Mouse (Mus musculus) heart, embryonic 14.5 days (tissue): ENCODE data around the gene Card10. TPM values are rescaled to one million over a fixed set of nuclear protein-coding genes. Genes with fewer than 3 reads are reported as not detected.
A peak's percentile ranks its signal among the peaks of the same experiment; 100 is the strongest.

Source experiments
- ATAC-seq: fragments of 200-750 bp; cut with Nextera tagmentation; 2 replicates; pipeline ENCODE4 v1.8.0; 2017; ENCODE audit warnings: low read depth, moderate TSS enrichment; ENCODE audit not compliant: insufficient number of reproducible peaks, insufficient read depth, low FRiP score
- H3K27ac ChIP-seq, 2 experiments: fragments of 200-500 bp in 1 of 2; fragments of 300-500 bp in 1 of 2; sonication (generic) in 1 of 2; replicated peaks in 1 of 2; 2 replicates each; pipeline ENCODE4 v1.5.1; 2012 to 2014; ENCODE audit warnings: low read depth in 2 of 2, low read length in 2 of 2, control low read depth in 1 of 2, mild to moderate bottlenecking in 1 of 2, mixed read lengths in 1 of 2; ENCODE audit not compliant: control insufficient read depth in 1 of 2, insufficient read depth in 1 of 2
- H3K27me3 ChIP-seq: fragments of 300-500 bp; sonication (generic); 2 replicates; pipeline ENCODE4 v1.6.1; 2014; ENCODE audit warnings: mild to moderate bottlenecking, low read length, control low read depth; ENCODE audit not compliant: control insufficient read depth, insufficient read depth
- H3K36me3 ChIP-seq: fragments of 300-500 bp; sonication (generic); 2 replicates; pipeline ENCODE4 v1.6.1; 2014; ENCODE audit warnings: mild to moderate bottlenecking, control low read depth, low read length, mixed read lengths; ENCODE audit not compliant: control insufficient read depth, insufficient read depth
- H3K4me1 ChIP-seq, 2 experiments: fragments of 200-500 bp in 1 of 2; fragments of 300-500 bp in 1 of 2; sonication (generic) in 1 of 2; 2 replicates each; pipeline ENCODE4 v1.6.1; 2012 to 2014; ENCODE audit warnings: low read length in 2 of 2, control low read depth in 1 of 2, mixed read lengths in 1 of 2; ENCODE audit not compliant: control insufficient read depth in 2 of 2, insufficient read depth in 2 of 2
- H3K4me2 ChIP-seq: fragments of 300-500 bp; sonication (generic); 2 replicates; pipeline ENCODE4 v1.6.1; 2014; ENCODE audit warnings: mild to moderate bottlenecking, low read length
- H3K4me3 ChIP-seq, 2 experiments: fragments of 200-500 bp in 1 of 2; fragments of 300-500 bp in 1 of 2; sonication (generic) in 1 of 2; 2 replicates each; pipeline ENCODE4 v1.5.1; 2012 to 2014; ENCODE audit warnings: low read length in 2 of 2, mild to moderate bottlenecking in 2 of 2, control low read depth in 1 of 2, low read depth in 1 of 2, moderate library complexity in 1 of 2; ENCODE audit not compliant: control insufficient read depth in 1 of 2, insufficient read depth in 1 of 2
- H3K9ac ChIP-seq: fragments of 300-500 bp; sonication (generic); 2 replicates; pipeline ENCODE4 v1.6.1; 2014; ENCODE audit warnings: mild to moderate bottlenecking, low read length
- H3K9me3 ChIP-seq: fragments of 300-500 bp; sonication (generic); 2 replicates; pipeline ENCODE4 v1.6.1; 2016; ENCODE audit warnings: low read length, control low read depth; ENCODE audit not compliant: control insufficient read depth
- WGBS: fragments of 180-500 bp; shearing (Covaris S2); extraction: QIAGEN DNeasy Blood & Tissue Kit; methylation state at CpG from one replicate; pipeline ENCODE4 v1.1.7; 2014; 5-methylcytosine and 5-hydroxymethylcytosine counted together
- polyA plus RNA-seq: library from polyadenylated mRNA; unstranded; fragments of >200 nt; fragmentation: Nextera tagmentation; extraction: Ambion mirVana; gene quantifications from 2 replicates; pipeline ENCODE4 v1.2.1, GENCODE M21; 2014

Gene Card10
- polyA plus RNA-seq, 1 experiment from 2014 or later, result 7.1 TPM

DNA sequence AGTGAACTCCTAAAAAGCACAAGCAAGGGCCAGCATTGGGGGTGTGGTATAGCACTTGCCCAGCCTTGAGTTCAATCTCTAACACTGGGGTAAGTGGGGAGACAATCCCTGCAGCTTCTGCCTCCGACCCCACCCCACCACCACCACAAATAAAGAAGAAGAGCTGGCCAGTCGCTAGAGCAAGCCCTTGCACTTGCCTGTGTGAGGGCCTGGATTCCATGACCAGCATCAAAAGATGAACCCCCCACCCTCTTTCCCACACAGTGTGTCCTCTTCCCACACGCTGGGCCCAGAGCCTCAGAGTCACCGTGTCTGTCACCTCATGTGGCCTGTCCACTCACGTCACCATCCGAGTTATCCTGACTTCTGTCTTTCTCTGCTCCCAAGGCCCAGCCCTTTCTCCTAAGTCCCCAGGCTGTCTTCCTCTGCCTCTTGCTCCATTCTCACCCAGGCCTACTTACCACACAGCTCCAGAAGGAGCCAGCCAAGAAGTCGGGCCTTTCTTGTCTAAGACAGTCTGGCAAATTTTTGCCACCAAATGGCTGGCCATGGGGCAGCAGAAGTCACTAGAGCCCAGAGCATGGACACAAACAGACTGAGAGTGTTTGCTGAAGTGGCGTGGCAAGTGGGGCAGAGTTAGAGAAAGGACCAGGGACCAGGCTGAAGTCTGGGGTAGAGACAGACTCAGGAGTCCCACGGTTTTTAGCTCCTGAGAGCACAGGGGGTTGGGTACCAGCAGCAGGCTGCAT is 32.4 kb downstream of the Card10 start:
- Histone ChIP-seq H3K4me2 (peak overlapping the region; percentile 57; the same call in 1 of the 2 replicates), H3K4me3 (no peak overlapping the region; a peak in 1 of 4 replicates), H3K9ac (peak overlapping the region; percentile 5; the same call in 1 of the 2 replicates), H3K9me3 (0 out of 2 replicates have a peak, but pooled peaks cover 3% of the 10 kb centered on the region), H3K27me3 (no peaks in the 10 kb centered on the region), H3K27ac (no peak overlapping the region), H3K36me3 (peaks cover 11% of the 10 kb centered on the region), H3K4me1 (peaks cover 3 to 8% of the 10 kb centered on the region in 2 experiments; a peak in 3 of 4 replicates)
- 59% methylated on average over 9 of the region's 9 CpGs for WGBS
- ATAC-seq, result no peak

DNA sequence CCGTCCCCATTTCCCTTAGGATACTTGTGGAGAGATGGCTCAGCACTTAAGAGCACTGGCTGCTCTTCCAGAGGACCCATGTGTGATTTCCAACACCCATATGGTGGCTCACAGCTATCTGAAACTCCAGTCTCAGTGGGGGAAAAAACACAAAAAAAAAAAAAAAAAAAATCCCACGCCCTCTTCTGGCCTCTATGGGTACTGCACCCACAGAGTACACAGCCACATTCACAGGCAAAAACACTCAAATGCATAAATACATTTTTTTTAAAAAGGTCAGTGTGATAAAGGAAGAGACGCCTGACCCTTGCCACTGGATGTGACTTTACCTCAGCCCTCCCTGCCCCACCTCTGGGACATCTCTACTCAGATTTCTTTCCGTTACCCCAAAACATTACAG is 33.8 kb downstream of the Card10 start:
- Histone ChIP-seq H3K4me1 (peaks cover 3 to 8% of the 10 kb centered on the region in 2 experiments; a peak in 3 of 4 replicates), H3K4me2 (no peak overlapping the region), H3K27me3 (no peaks in the 10 kb centered on the region), H3K27ac (no peak overlapping the region), H3K9me3 (0 out of 2 replicates have a peak, but pooled peaks cover 3% of the 10 kb centered on the region), H3K36me3 (no peaks in the 10 kb centered on the region), H3K9ac (no peak overlapping the region), H3K4me3 (no peak overlapping the region)
- WGBS, result 88% methylated on average over 4 of the region's 4 CpGs
- no peak for ATAC-seq

DNA sequence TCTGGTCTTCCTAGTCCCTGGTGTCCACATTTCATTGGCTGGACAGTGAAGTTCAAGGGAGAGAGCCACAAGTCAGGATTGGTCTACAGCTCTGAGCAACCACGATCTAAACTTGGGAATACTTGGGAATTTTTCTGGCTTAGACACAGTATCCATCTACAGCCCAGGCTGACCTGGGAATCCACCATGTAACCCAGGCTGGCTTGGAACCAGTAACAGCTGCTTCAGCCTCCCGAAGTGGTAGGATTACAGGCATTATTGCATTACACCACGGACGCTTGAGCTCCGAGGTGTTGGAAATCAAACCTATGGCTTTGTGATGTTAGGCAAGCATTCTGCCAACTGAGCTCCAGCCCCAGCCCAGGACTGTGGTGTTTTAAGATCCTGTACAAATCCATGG is 39.1 kb downstream of the Card10 start:
- Histone ChIP-seq H3K36me3 (no peaks in the 10 kb centered on the region), H3K27ac (no peak overlapping the region), H3K4me1 (no peaks in the 10 kb centered on the region), H3K9ac (no peak overlapping the region), H3K9me3 (0 out of 2 replicates have a peak, but pooled peaks cover under 1% of the 10 kb centered on the region), H3K27me3 (no peaks in the 10 kb centered on the region), H3K4me3 (no peak overlapping the region), H3K4me2 (no peak overlapping the region)
- WGBS, result 78% methylated on average over 5 of the region's 5 CpGs
- no peak for ATAC-seq

DNA sequence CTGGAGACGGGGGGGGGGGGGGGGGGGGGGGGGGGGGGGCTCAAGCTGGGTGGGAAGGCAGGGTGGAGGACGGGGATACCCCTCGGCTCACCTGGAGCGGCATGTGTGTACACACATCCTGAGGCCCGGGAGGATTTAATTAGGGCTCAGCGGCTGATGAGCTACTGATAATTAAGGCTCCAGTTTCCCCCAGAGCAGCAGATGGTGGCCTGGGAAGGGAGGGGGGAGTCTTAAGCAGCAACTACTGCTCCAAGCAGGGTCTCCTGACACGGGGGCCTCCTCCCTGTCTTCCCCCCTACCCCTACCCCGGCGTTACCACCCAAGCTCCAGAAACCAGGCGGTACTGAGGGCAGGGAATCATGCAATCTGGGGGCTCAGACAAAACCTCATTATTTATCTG is 39.6 kb downstream of the Card10 start:
- Histone ChIP-seq H3K9me3 (no peaks in the 10 kb centered on the region), H3K4me1 (no peaks in the 10 kb centered on the region), H3K4me3 (no peak overlapping the region), H3K36me3 (no peaks in the 10 kb centered on the region), H3K9ac (no peak overlapping the region), H3K27me3 (no peaks in the 10 kb centered on the region), H3K4me2 (no peak overlapping the region), H3K27ac (no peak overlapping the region)
- WGBS, result 22% methylated on average over 9 of the region's 10 CpGs
- no peak for ATAC-seq

GRCm38 (mm10) chr15:78761112-78761511 is 41.7 kb downstream of the Card10 start:
- 82% methylated on average over 13 of the region's 13 CpGs for WGBS
- ATAC-seq, result no peak

DNA sequence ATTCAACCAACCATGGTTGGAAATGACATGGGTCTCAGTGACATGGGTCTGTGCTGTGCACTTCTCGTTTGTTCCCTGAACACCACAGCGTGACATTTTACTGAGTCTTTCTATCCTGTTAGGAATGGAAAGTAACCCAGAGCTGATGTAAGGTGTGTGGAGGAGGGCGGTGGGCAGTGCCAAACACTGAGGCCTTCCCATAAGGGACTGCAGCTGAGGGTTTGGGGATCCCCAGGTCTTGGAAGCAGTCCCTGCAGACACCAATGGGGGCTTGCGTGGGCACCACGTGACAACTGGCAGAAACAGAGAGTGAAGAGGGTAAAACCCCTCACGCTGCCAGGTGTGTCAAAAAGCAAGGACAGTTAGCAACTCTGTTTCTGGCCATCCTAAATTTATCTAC is 44.7 kb downstream of the Card10 start:
- WGBS, result 83% methylated on average over 6 of the region's 6 CpGs
- no peak overlapping the region for H3K27ac ChIP-seq
- no peak overlapping the region for H3K4me2 ChIP-seq
- no peak overlapping the region for H3K4me3 ChIP-seq
- H3K27me3 ChIP-seq, result no peaks in the 10 kb centered on the region
- H3K36me3 ChIP-seq, result no peaks in the 10 kb centered on the region
- H3K4me1 ChIP-seq, result no peaks in the 10 kb centered on the region
- no peak for ATAC-seq
- H3K9me3 ChIP-seq, result no peaks in the 10 kb centered on the region
- H3K9ac ChIP-seq, result no peak overlapping the region

More at GRCm38 (mm10) chr15:78761112-78761511, 41.7 kb downstream of the Card10 start:
- H3K36me3 ChIP-seq, result no peaks in the 10 kb centered on the region
- H3K4me1 ChIP-seq, result no peaks in the 10 kb centered on the region
- H3K4me2 ChIP-seq, result no peak overlapping the region
- H3K9ac ChIP-seq, result no peak overlapping the region
- no peak overlapping the region for H3K27ac ChIP-seq
- H3K9me3 ChIP-seq, result no peaks in the 10 kb centered on the region
- H3K27me3 ChIP-seq, result no peaks in the 10 kb centered on the region
- no peak overlapping the region for H3K4me3 ChIP-seq

DNA sequence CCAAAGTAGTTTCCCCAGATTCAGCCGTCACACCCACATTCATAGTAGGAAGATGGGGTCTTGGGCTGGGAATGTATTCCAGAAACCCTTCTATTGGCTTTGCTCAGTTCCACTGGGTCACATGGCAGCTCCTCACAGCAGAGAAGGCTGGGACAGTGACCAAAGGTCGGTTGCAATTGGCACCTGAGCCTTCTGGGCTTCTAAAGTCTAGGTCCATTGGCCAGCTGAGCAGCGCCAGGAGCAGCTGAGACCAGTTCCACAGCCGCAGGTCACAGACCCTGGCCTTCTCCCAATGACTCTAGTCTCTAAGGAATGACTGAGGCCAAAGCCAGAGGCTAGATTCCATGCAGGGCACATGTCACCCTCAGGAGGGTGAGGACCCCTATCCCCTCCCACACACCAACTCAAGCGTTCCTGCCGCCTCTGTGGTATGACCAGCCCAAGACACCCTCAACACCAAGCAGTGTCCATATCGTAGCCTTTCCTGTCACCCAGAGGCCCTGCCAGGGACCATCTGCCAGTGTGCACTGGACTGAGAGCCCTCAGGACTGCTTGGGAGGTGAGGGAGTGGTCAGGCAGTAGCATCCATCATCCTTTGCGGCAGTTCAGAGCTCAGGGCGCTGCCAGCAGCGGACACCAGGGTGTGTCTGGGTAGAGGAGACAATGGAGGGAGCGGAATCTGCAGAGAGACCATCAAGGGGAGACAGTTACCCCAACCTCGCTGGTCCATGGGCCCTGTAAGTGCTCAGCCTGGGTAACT is 46.7 kb downstream of the Card10 start:
- H3K9ac ChIP-seq, result no peak overlapping the region
- H3K27ac ChIP-seq, result no peak overlapping the region
- H3K4me2 ChIP-seq, result no peak overlapping the region
- H3K4me1 ChIP-seq, result no peaks in the 10 kb centered on the region
- WGBS, result 71% methylated on average over 12 of the region's 12 CpGs
- H3K9me3 ChIP-seq, result no peaks in the 10 kb centered on the region
- H3K36me3 ChIP-seq, result no peaks in the 10 kb centered on the region
- ATAC-seq, result no peak
- H3K27me3 ChIP-seq, result no peaks in the 10 kb centered on the region
- no peak overlapping the region for H3K4me3 ChIP-seq
